In the genomic region with DNA sequence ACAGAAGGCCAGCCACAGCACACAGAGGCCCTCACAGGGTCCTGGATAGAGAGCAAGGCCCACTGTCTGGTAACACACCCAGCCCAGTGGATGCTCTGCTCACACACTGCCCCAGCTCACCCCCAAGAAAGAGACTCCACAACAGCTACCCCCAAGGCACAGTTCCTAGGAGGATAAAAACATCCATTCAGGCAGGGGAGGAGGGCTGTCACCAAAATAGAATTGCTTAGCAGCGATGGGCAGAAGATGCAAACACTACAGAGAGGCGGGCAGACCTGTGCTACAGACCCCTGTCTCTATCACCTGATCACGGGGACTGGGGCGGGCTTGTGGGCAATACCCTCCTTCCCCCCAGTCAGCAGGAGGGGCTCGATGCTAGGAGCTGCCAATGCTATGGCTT, we compare ENCODE assay signal across 14 mouse cellular contexts.
"Had no signal": no experiment of that assay in that cellular context is flagged by ENCODE, and none has a peak within 500 bp of the region (broad histone marks: within the 10 kb centered on the region; RNA-seq: fewer than 3 reads in every experiment).

No protein-coding gene starts in this region.

- H3K4me3 ChIP-seq: kidney, embryonic 15.5 days; limb, embryonic 15.5 days; liver, embryonic 12.5 days; midbrain, embryonic 10.5 days; myocyte; neural tube, embryonic 15.5 days had no signal

- H3K9me3 ChIP-seq: kidney, embryonic 15.5 days; limb, embryonic 15.5 days; liver, embryonic 12.5 days; midbrain, embryonic 10.5 days; neural tube, embryonic 15.5 days had no signal

- H3K9ac ChIP-seq: kidney, embryonic 15.5 days; limb, embryonic 15.5 days; liver, embryonic 12.5 days; lung, embryonic 14.5 days; neural tube, embryonic 15.5 days had no signal

- H3K4me2 ChIP-seq: kidney, embryonic 15.5 days; limb, embryonic 15.5 days; liver, embryonic 12.5 days; lung, embryonic 14.5 days; neural tube, embryonic 15.5 days had no signal

- ATAC-seq: liver, embryonic 12.5 days had no signal

- DNase-seq: kidney, postnatal 14 days; lung, embryonic 14.5 days; lung, postnatal 4 days; midbrain, embryonic 14.5 days; right cerebral cortex, postnatal 4 days; spleen, adult 18-20 months; thymus, adult 2 months; thymus, postnatal 36 days had no signal

- H3K4me1 ChIP-seq: liver, embryonic 12.5 days; neural tube, embryonic 15.5 days had no signal

- H3K27ac ChIP-seq: kidney, embryonic 15.5 days; liver, embryonic 12.5 days; midbrain, embryonic 10.5 days; neural tube, embryonic 15.5 days had no signal

- H3K36me3 ChIP-seq: liver, embryonic 12.5 days; neural tube, embryonic 15.5 days had no signal

- H3K27me3 ChIP-seq: kidney, embryonic 15.5 days; limb, embryonic 15.5 days; neural tube, embryonic 15.5 days had no signal
